ENCODE assay signal across 15 mouse cellular contexts in genomic region chr2:84295068-84295467, GRCm38 (mm10).
DNase-seq lines count a peak whose midpoint lies in the region; ATAC-seq and TF ChIP-seq lines count a peak whose summit lies in the region.
"Had no signal": no experiment of that assay in that cellular context is flagged by ENCODE, and none has a peak within 500 bp of the region (broad histone marks: within the 10 kb centered on the region; RNA-seq: fewer than 3 reads in every experiment).

No protein-coding gene starts in this region.

- DNase-seq in kidney, adult 11 months, result peak; percentile 42
- DNase-seq in heart, adult 2 months, result peak; percentile 50 to 62
- DNase-seq in kidney, adult 9 months, result peak; percentile 72
- DNase-seq in lung, postnatal 36 days, result peak; percentile 73
- no peak for DNase-seq in embryo, embryonic 11 days
- DNase-seq in spleen, postnatal 14 days (ENCODE audit: low spot score in 2 of 2), result no peak
- DNase-seq in cerebellum, adult 9-10 months, result no peak
- DNase-seq: cerebellum, adult 9-11 months; gastrocnemius, postnatal 36 days; thymus, postnatal 25 days had no signal

- H3K27ac ChIP-seq in kidney, embryonic 14.5 days (ENCODE audit: low read depth, low read length), result no peak overlapping the region
- peak overlapping the region; percentile 74 for H3K27ac ChIP-seq in heart, adult 2 months
- H3K27ac ChIP-seq: embryonic facial prominence, embryonic 13.5 days; forebrain, embryonic 13.5 days; hindbrain, embryonic 15.5 days; limb, embryonic 10.5 days had no signal

- TF ChIP-seq POLR2A in heart, adult 2 months (IDR thresholded peaks at IDR 0.05; ENCODE audit: insufficient read depth, low read depth, low read length), result no peak

- 78% methylated on average over 2 of the region's 2 CpGs for WGBS in kidney, embryonic 14.5 days
- 46% methylated on average over 2 of the region's 2 CpGs for WGBS in heart, adult 2 months

- H3K36me3 ChIP-seq in kidney, embryonic 14.5 days (ENCODE audit: control insufficient read depth, insufficient read depth, low read length), result no peaks in the 10 kb centered on the region
- peaks cover 8% of the 10 kb centered on the region for H3K36me3 ChIP-seq in heart, adult 2 months (ENCODE audit: control insufficient read depth, insufficient read depth, low read length)
- H3K36me3 ChIP-seq: embryonic facial prominence, embryonic 13.5 days; hindbrain, embryonic 15.5 days; limb, embryonic 10.5 days had no signal

- H3K9me3 ChIP-seq in kidney, embryonic 14.5 days (ENCODE audit: control insufficient read depth, low read length), result no peaks in the 10 kb centered on the region
- H3K9me3 ChIP-seq: embryonic facial prominence, embryonic 13.5 days; forebrain, embryonic 13.5 days; hindbrain, embryonic 15.5 days; limb, embryonic 10.5 days had no signal

- no peak for TF ChIP-seq EP300 in heart, adult 2 months (IDR thresholded peaks at IDR 0.05; ENCODE audit: insufficient read depth, low read depth, low read length)

- ATAC-seq in kidney, embryonic 14.5 days (ENCODE audit: low FRiP score, low TSS enrichment), result no peak
- ATAC-seq: forebrain, embryonic 13.5 days had no signal

- no peak overlapping the region for H3K4me2 ChIP-seq in kidney, embryonic 14.5 days (replicated peaks; ENCODE audit: low read depth, low read length)
- H3K4me2 ChIP-seq: embryonic facial prominence, embryonic 13.5 days; forebrain, embryonic 13.5 days; hindbrain, embryonic 15.5 days had no signal

- intact Hi-C loops in heart, adult 2 months (cut with DNase I), result loop anchor here (2.0 kb wide), 1 partner anchor 92 kb away; no protein-coding TSS in a partner anchor

- no peak for TF ChIP-seq CTCF in heart, adult 2 months (IDR thresholded peaks at IDR 0.05)

- no peaks in the 10 kb centered on the region for H3K27me3 ChIP-seq in kidney, embryonic 14.5 days (ENCODE audit: control insufficient read depth, insufficient read depth, low read length)
- no peaks in the 10 kb centered on the region for H3K27me3 ChIP-seq in heart, adult 2 months (ENCODE audit: control insufficient read depth, insufficient read depth, low read length)
- H3K27me3 ChIP-seq: embryonic facial prominence, embryonic 13.5 days; forebrain, embryonic 13.5 days; hindbrain, embryonic 15.5 days had no signal

- no peak overlapping the region for H3K9ac ChIP-seq in kidney, embryonic 14.5 days (ENCODE audit: low read depth, low read length)
- no peak overlapping the region for H3K9ac ChIP-seq in heart, adult 2 months (ENCODE audit: low read depth, low read length)
- H3K9ac ChIP-seq: embryonic facial prominence, embryonic 13.5 days; forebrain, embryonic 13.5 days; hindbrain, embryonic 15.5 days had no signal

- H3K4me3 ChIP-seq in kidney, embryonic 14.5 days (ENCODE audit: low read length), result no peak overlapping the region
- no peak overlapping the region for H3K4me3 ChIP-seq in heart, adult 2 months
- H3K4me3 ChIP-seq: embryonic facial prominence, embryonic 13.5 days; forebrain, embryonic 13.5 days; hindbrain, embryonic 15.5 days; limb, embryonic 10.5 days had no signal

- H3K79me2 ChIP-seq in heart, adult 2 months (replicated peaks; ENCODE audit: control insufficient read depth, insufficient read depth, low read length), result no peaks in the 10 kb centered on the region

- H3K4me1 ChIP-seq in kidney, embryonic 14.5 days (ENCODE audit: control insufficient read depth, insufficient read depth, low read length), result no peaks in the 10 kb centered on the region; the same call in 1 of the 2 replicates
- peaks cover 9% of the 10 kb centered on the region for H3K4me1 ChIP-seq in heart, adult 2 months (ENCODE audit: control insufficient read depth, insufficient read depth, low read length)
- H3K4me1 ChIP-seq: embryonic facial prominence, embryonic 13.5 days; hindbrain, embryonic 15.5 days had no signal

Comparison
In these comparisons a context has a peak if more than half of its experiments do, and no peak if none do; other contexts are left out.
1. DNase-seq: peak in kidney, adult 11 months (single experiment), heart, adult 2 months (2 of 2), kidney, adult 9 months (single experiment) and lung, postnatal 36 days (single experiment); none in embryo, embryonic 11 days (single experiment), spleen, postnatal 14 days (0 of 2) and cerebellum, adult 9-10 months (single experiment).